Mouse (Mus musculus) neural tube, embryonic 12.5 days (tissue): ENCODE measurements at regions not wholly inside any gene's neighbourhood (a gene's known extent, or its start where the extent isn't known, plus 50 kb on each side); places are given as distances from the start of the nearest gene placed in this dataset.

Experiments
- ATAC-seq: fragments of 200-750 bp; cut with Nextera tagmentation; 2 replicates; pipeline ENCODE4 v1.8.0; 2017; ENCODE audit warnings: low read depth, mild to moderate bottlenecking, moderate TSS enrichment, moderate library complexity; ENCODE audit not compliant: low FRiP score
- H3K27ac ChIP-seq: fragments of 300-500 bp; sonication (generic); 2 replicates; pipeline ENCODE4 v1.5.1; 2016
- H3K27me3 ChIP-seq: fragments of 300-500 bp; sonication (generic); replicated peaks from 2 replicates; pipeline ENCODE4 v1.6.1; 2016; ENCODE audit warnings: mild to moderate bottlenecking
- H3K36me3 ChIP-seq: fragments of 300-500 bp; sonication (generic); 2 replicates; pipeline ENCODE4 v1.6.1; 2016; ENCODE audit warnings: mild to moderate bottlenecking
- H3K4me1 ChIP-seq: fragments of 300-500 bp; sonication (generic); 2 replicates; pipeline ENCODE4 v1.6.1; 2016
- H3K4me2 ChIP-seq: fragments of 300-500 bp; sonication (generic); replicated peaks from 2 replicates; pipeline ENCODE4 v1.6.1; 2016; ENCODE audit warnings: mild to moderate bottlenecking
- H3K4me3 ChIP-seq: fragments of 300-500 bp; sonication (generic); 2 replicates; pipeline ENCODE4 v1.5.1; 2016
- H3K9ac ChIP-seq: fragments of 300-500 bp; sonication (generic); 2 replicates; pipeline ENCODE4 v1.6.1; 2016; ENCODE audit warnings: mild to moderate bottlenecking
- H3K9me3 ChIP-seq: fragments of 300-500 bp; sonication (generic); 2 replicates; pipeline ENCODE4 v1.6.1; 2016; ENCODE audit warnings: mild to moderate bottlenecking
- WGBS: fragments of 180-500 bp; shearing (Covaris S2); methylation state at CpG from one replicate; pipeline ENCODE4 v1.1.7; 2016; 5-methylcytosine and 5-hydroxymethylcytosine counted together

GRCm38 (mm10) chr8:12504777-12505176 lies 68.1 kb upstream of the Spaca7 start:
- H3K27ac ChIP-seq: no peak overlapping the region
- H3K4me3 ChIP-seq: no peak overlapping the region
- ATAC-seq: no peak
- peaks cover 32% of the 10 kb centered on the region for H3K4me1 ChIP-seq
- H3K27me3 ChIP-seq: peaks cover 55% of the 10 kb centered on the region
- no peaks in the 10 kb centered on the region for H3K36me3 ChIP-seq
- H3K9me3 ChIP-seq: 0 out of 2 replicates have a peak, but pooled peaks cover 3% of the 10 kb centered on the region
- H3K4me2 ChIP-seq: peak overlapping the region; percentile 37; the same call in 1 of the 2 replicates
- H3K9ac ChIP-seq: no peak overlapping the region
- WGBS: 4% methylated on average over 3 of the region's 3 CpGs

- no peak overlapping the region for H3K4me2 ChIP-seq
- H3K9me3 ChIP-seq: 0 out of 2 replicates have a peak, but pooled peaks cover 3% of the 10 kb centered on the region
- peaks cover 6% of the 10 kb centered on the region; the same call in 1 of the 2 replicates for H3K4me1 ChIP-seq
- no peak overlapping the region for H3K9ac ChIP-seq
- H3K27me3 ChIP-seq: peaks cover 14% of the 10 kb centered on the region
- H3K36me3 ChIP-seq: no peaks in the 10 kb centered on the region
- ATAC-seq: no peak
- no peak overlapping the region for H3K27ac ChIP-seq
- no peak overlapping the region for H3K4me3 ChIP-seq
- 75% methylated on average over 2 of the region's 2 CpGs for WGBS
Measured at GRCm38 (mm10) chr8:12510233-12510632, 62.6 kb upstream of the Spaca7 start.

GRCm38 (mm10) chr8:12513042-12513441 lies 59.8 kb upstream of the Spaca7 start:
- WGBS: 44% methylated on average over 9 of the region's 9 CpGs
- Histone ChIP-seq H3K27ac (no peak overlapping the region), H3K9ac (no peak overlapping the region), H3K4me3 (no peak overlapping the region), H3K27me3 (peaks cover 7% of the 10 kb centered on the region), H3K4me1 (peaks cover 6% of the 10 kb centered on the region; the same call in 1 of the 2 replicates), H3K4me2 (no peak overlapping the region), H3K9me3 (no peaks in the 10 kb centered on the region), H3K36me3 (no peaks in the 10 kb centered on the region)
- no peak for ATAC-seq

GRCm38 (mm10) chr8:12514138-12514537 lies 58.7 kb upstream of the Spaca7 start:
- Histone ChIP-seq H3K36me3 (no peaks in the 10 kb centered on the region), H3K4me3 (no peak overlapping the region), H3K9ac (no peak overlapping the region), H3K27ac (no peak overlapping the region), H3K27me3 (no peaks in the 10 kb centered on the region), H3K4me2 (no peak overlapping the region), H3K4me1 (peaks cover 6% of the 10 kb centered on the region; the same call in 1 of the 2 replicates), H3K9me3 (no peaks in the 10 kb centered on the region)
- no peak for ATAC-seq
- WGBS: 62% methylated on average over 7 of the region's 7 CpGs

- Histone ChIP-seq H3K27me3 (peaks cover 2% of the 10 kb centered on the region; the same call in 1 of the 2 replicates), H3K9ac (no peak overlapping the region), H3K4me2 (no peak overlapping the region), H3K36me3 (no peaks in the 10 kb centered on the region), H3K9me3 (peaks cover 5% of the 10 kb centered on the region; the same call in 1 of the 2 replicates), H3K27ac (no peak overlapping the region), H3K4me1 (peaks cover 9% of the 10 kb centered on the region), H3K4me3 (no peak overlapping the region)
- WGBS: 41% methylated on average over 9 of the region's 9 CpGs
- no peak for ATAC-seq
Measured at GRCm38 (mm10) chr8:12521636-12522035, 51.2 kb upstream of the Spaca7 start.
